Mouse (Mus musculus): Measurements from ENCODE around the gene Slc30a6.

Gene Slc30a6

GRCm38 (mm10) chr17:74395383-74396065 lies at the start of gene Slc30a6:
TSS of gene Slc30a6 (plus strand) at chr17:74395608.
- peak; percentile 98 for DNase-seq

- peak; percentile 7 for DNase-seq
Observed at GRCm38 (mm10) chr17:74363592-74363991, 31.8 kb upstream of the Slc30a6 start.

GRCm38 (mm10) chr17:74376916-74377315 lies 18.5 kb upstream of the Slc30a6 start:
- DNase-seq, result no peak

GRCm38 (mm10) chr17:74386657-74387056 lies 8.8 kb upstream of the Slc30a6 start:
- DNase-seq, result no peak

GRCm38 (mm10) chr17:74389847-74390246 lies 5.6 kb upstream of the Slc30a6 start:
- no peak for DNase-seq

GRCm38 (mm10) chr17:74394381-74394780 lies 1.0 kb upstream of the Slc30a6 start:
- no peak for DNase-seq

GRCm38 (mm10) chr17:74394855-74395254 lies 553 bp upstream of the Slc30a6 start:
- peak; percentile 15 for DNase-seq

GRCm38 (mm10) chr17:74396766-74397165 lies 1.4 kb downstream of the Slc30a6 start:
- DNase-seq, result no peak

GRCm38 (mm10) chr17:74397173-74397572 lies 1.8 kb downstream of the Slc30a6 start:
- DNase-seq, result no peak

GRCm38 (mm10) chr17:74402486-74403222 lies 7.2 kb downstream of the Slc30a6 start:
- no peak for DNase-seq

GRCm38 (mm10) chr17:74406487-74406886 lies 11.1 kb downstream of the Slc30a6 start:
- DNase-seq, result no peak

- DNase-seq, result no peak
Observed at GRCm38 (mm10) chr17:74409722-74410121, 14.3 kb downstream of the Slc30a6 start.

GRCm38 (mm10) chr17:74413324-74413723 lies 17.9 kb downstream of the Slc30a6 start:
- DNase-seq, result no peak

GRCm38 (mm10) chr17:74414671-74415070 lies 19.3 kb downstream of the Slc30a6 start:
- no peak for DNase-seq

GRCm38 (mm10) chr17:74416841-74417360 lies 21.5 kb downstream of the Slc30a6 start:
- DNase-seq, result no peak

- DNase-seq, result no peak
Observed at GRCm38 (mm10) chr17:74418171-74418570, 22.8 kb downstream of the Slc30a6 start.

GRCm38 (mm10) chr17:74420656-74421055 lies 25.2 kb downstream of the Slc30a6 start:
- no peak for DNase-seq

GRCm38 (mm10) chr17:74424401-74425005 lies 29.1 kb downstream of the Slc30a6 start:
- DNase-seq, result no peak

- DNase-seq, result no peak
Observed at GRCm38 (mm10) chr17:74430074-74430473, 34.7 kb downstream of the Slc30a6 start.

GRCm38 (mm10) chr17:74431481-74431880 lies 36.1 kb downstream of the Slc30a6 start:
- DNase-seq, result peak; percentile 38

- DNase-seq, result no peak
Observed at GRCm38 (mm10) chr17:74432631-74433030, 37.2 kb downstream of the Slc30a6 start.

- no peak for DNase-seq
Observed at GRCm38 (mm10) chr17:74437762-74438161, 42.4 kb downstream of the Slc30a6 start.

GRCm38 (mm10) chr17:74440486-74440885 lies 45.1 kb downstream of the Slc30a6 start:
- no peak for DNase-seq

- DNase-seq, result no peak
Observed at GRCm38 (mm10) chr17:74449776-74450175, 54.4 kb downstream of the Slc30a6 start.

All from liver (tissue).